Mouse (Mus musculus) thymus, postnatal 10 days (tissue): Measurements from ENCODE around the gene Map3k15.

ENCODE experiments used
- DNase-seq, 2 experiments: peaks; one replicate each; pipeline ENCODE4 v3.0.0; 2021; ENCODE audit warnings: low spot score in 2 of 2

The Map3k15 gene

DNA sequence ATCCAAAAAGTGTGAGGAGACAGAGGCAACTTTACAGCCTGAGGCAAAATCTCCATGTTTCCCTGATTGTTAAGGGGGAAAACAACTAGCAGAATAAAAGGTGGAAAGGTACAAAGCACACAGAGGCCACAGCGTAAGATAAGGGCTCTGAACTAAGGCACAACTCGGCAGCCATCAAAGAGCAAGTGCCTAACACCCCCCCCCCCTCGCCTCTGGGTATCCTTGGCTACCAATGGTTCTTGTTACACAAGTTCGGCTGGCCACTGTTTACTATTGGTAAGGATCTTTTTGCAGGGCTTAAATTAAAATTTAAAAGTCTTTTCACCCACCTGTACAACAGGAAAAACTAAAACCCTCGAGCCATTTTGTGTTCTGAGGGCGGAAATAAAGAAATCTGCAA lies 147.5 kb downstream of the Map3k15 start:
- no peak for DNase-seq

DNA sequence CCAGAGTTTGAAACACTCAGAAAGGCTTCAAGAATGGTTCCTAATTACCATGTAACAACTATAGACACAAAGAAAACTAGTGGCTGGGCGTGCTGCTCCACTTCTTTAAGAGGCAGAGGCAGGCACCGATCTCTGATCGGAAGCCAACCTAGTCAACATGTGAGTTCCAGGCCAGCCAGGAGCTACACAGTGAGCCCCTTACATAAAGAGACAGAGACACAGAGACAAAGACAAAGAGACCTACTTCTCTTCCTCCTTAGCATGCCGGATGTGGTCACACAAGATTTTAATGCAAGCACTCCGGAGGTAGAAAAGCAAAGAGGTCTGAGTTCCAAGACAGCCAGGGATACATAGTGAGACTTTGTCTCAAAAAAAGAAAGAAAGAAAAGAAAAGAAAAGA lies 147.9 kb downstream of the Map3k15 start:
- DNase-seq = peak; percentile 17 to 39

DNA sequence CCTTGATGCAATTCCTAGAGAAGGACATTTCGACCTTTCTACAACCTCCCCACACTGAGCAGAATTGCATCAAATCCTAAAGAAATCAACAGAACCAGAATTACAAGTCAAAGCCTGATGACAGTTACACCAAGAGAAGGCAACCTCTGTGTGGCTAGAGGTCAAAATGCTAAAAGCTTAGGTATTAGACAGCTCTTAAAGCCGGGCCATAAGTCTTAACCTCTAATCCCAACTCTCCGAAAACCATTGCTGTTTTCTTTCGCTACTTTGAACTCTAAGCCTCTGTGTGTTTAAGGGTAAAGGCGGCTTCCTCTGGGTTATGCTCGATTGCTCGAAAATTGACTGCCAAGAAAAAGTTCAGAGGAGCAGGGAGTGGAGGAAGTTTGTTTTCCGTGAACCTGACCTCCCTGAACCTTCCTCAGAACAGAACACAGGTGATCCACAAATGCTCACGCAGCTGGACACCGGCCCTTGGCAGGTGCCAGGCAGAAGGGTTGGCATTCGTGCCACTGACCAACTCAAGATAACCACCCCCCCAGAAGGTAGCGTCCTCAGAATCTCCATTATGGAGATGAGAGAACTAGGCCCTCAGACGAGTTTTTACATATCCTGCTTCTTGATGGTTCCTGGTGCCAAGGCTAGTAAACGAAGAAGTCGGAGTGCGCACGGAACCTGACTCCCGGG lies 149.1 kb downstream of the Map3k15 start:
- peak in 1 of 2 experiments; percentile 5 for DNase-seq

DNA sequence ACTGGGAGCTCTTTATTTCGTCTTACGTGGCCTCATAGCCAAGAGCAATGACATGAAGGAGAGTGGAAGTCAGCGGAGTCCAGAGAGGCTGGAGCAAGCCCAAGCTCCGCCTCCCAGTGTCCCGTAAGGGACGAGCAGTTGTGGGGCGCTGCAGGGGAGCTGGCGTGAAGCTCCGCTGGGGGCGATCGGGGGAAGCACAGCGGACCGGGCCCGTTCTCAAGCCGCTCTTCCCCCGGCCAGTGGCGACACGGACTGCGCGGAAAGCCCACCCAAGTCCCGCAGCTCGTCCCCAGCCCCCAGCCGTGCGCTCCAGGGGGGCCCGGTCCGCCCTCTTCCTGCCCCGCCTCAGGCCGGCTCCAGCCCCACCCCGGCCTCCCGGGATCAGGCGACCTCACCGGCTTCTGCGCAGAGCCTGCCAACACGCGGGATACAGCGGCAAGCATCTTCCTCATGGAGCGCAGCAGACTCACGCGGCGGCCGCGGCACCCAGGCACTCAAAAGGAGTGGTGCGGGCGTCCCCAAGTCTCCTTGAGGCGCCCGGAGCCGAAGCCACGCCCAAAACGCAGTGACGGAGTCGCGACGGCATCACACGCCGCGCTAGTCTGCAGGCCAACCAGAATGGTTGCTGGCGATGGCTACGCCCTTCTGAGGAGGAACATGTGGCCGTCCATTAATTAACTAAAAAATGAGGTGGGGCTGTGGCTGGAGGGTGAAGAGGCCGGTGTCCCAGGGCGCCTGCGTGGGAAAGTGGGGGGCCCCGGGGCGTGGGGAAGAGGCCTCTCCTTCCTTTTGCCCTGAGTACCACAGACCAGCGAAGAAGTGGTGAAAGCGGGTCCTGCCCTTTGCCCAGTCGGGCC lies 149.9 kb downstream of the Map3k15 start, which contains the start of gene Pdha1:
Gene Pdha1 (minus strand): TSS at position 553 of the 857 bp plus-strand sequence.
- peak; percentile 71 to 79 for DNase-seq

DNA sequence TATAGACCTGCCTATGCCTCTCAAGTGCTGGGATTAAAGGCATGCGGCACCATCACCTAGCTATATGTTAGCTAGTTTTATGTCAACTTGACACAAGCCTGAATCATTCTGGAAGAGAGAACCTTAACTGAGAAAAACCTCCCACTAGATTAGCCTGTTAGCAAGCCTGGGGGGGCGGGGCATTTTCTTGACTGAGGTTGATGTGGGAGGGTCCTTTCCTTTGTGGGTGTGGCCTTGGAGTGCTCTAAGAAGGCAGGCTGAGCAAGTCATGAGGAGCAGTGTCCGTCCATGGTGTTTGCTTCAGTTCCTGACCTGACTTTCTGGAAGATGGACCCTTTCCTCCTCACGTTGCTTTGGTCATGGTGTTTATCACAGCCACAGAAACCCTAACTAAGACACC lies 158.6 kb downstream of the Map3k15 start:
- no peak for DNase-seq

DNA sequence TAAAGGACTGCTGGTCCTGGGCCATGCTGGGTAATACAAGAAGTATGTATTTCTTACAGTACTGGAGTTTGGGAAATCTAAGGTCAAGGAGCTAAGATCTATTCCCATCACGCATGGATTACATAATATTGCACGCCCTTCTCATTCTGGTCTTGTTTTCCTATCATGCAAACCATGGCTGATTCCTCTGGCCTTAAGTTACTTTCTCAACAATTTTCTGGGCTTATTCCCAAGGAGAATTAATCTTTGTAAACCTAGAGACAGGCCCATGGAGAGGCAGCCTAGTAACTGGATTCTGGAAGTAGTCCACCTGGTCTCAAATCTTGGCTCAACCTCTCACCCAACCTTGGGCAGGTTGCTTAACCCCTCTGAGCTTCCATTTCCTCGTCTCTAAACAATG lies 159.2 kb downstream of the Map3k15 start:
- no peak for DNase-seq

DNA sequence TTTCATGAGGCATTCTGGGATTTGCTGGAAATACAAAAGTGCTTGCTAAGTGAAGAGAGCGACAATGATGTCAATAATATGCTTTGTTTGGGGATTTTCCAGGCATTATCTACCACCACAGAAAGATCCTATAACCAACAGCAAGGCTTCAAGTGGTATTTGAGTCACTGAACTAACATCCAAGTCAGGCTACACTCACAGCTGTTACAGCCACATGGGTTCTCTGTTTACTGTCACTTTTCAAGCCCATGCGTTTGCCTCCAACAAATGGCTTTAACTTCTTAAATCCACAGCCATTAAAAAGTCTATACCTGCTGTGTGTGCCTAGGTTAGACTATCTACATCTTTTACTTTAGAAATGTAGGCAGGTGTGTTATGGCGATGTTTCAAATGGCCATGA lies 160.6 kb downstream of the Map3k15 start:
- DNase-seq = no peak

DNA sequence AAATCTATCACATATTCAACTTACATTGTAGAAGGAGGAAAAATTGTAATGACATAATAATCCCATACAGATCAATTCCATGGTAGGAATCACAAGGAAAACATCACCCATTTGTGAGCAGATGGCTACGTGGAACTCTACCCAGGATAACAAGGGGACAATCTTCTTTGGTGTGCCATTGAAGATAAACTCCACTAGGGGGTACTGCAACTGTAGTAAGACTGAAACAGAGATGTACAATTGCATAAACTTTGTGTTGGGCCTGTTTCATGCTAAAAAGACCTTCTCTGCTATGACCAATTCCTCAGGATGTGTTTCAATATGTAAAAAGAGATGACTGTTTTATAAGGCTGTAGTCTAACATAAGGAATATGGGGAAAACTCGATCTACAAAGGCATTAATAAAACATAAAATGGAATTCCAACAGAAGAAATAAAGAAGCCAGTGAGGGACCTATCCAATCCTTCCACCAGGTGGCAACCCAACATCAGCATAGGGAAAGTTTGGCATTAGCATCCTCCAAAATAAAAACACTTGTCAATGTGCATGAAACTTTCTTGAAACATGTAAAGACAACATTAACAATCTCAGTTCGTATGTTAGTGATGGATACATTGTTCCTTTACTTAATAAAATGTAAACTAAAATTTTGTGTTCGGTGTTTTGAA lies 165.0 kb downstream of the Map3k15 start:
- DNase-seq = no peak

DNA sequence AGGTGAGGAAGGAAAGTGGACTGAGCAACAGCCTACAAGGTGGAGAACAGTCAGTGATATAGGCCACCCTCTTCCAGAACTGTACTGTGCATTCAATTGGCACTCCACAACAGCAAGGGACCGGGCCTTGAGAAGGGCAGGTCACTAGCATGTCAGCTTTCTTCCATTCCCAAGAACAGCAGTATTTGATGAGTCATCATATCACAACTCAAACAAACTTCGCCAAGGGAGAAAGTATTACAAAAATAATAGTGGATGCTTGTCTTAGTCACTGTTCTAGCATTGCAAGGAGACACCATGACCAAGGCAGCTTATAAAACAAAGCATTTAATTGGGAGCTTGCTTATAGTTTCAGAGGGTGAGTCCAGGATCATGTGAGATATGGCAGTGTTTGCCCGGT lies 176.0 kb downstream of the Map3k15 start:
- no peak for DNase-seq

DNA sequence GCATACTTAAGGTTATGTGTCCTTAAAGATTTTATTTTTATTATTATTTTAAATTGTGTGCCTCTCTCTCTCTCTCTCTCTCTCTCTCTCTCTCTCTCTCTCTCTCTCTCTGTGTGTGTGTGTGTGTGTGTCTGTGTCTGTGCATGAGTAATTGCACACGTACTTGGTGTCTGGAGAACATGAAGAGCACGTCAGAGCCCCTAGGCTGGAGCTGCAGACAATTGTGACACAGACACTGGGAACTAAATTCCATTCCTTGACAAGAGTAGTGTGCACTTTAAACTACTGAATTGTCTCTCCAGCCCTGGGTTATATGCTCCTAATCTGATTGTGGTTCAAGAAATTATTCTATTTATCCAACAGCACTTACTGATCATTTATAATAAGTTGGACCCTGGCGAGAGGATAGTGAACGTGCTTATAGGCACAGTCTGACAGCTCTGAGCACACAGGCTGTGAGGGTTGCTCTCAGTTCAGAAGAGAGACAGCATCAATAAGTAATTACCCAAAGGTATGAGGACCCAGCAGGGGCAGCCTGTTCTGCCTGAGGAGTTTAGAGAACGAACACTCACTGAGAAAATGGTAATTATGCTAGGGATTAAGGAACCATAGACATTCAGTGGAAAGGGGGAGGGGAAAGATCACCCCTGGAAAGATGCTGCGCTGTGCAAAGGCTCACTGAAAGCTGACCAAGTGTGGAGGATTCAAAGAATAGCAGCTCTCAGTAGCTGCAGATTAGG lies 178.2 kb downstream of the Map3k15 start:
- DNase-seq = no peak

DNA sequence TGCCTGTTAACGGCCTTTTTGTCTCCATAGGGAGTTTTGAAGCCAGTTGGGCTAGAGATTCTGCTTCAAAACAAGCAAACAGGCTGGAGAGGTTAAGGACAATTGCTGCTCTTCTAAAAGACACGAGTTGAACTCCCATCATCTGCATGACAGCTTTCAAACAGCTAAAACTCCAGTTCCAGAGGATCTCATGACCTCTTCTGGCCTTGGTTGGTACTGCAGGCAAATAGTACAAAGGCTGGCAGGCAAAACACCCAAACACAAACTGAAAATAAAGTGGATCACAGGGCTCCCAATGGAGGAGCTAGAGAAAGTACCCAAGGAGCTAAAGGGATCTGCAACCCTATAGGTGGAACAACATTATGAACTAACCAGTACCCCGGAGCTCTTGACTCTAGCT lies 181.9 kb downstream of the Map3k15 start:
- DNase-seq = peak; percentile 21 to 55
